ENCODE assay signal across 9 mouse cellular contexts in the genomic region with DNA sequence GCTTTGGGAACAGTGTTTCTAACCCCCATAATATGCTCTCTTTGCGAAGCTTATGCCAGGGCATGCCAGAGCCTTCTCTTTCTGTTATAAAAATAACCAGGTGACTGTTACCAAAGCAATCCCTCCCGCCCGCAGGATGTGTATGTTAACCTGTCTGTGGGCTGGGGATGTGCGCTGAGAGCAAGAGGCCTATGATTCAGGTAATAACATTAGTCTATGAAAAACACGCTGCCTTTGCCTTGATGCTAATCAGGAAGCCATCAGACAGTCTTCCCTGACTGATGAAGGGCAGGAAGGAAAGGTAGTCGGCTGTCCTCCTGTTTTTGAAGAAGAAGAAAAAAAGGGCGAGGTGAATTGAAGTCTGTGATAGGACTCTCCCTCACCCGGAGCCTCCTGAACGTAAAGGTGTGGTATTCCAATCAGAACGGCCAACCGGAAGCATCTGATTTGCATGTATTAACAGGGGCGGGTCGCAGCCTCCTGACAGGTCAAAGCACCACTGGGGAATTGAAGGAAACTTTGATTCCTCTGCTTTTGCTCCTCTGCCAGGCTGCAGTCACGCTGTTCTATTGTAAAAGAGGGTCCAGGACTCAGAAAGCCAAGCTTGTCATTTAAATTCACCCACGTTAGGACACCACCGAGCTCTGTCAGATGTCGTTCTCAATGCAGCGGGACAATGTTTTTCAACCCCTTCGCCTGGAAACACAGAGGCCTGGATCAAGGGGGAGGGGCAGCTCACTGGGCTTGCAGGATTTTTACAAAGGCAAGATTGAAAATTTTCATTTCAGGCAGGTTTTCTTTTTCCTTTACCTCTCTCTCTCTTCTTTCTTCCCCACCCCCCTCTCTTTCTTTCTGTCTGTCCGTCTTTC.
DNase-seq lines count a peak whose midpoint lies in the region; ATAC-seq and TF ChIP-seq lines count a peak whose summit lies in the region.
"Had no signal": no experiment of that assay in that cellular context is flagged by ENCODE, and none has a peak within 500 bp of the region (broad histone marks: within the 10 kb centered on the region; RNA-seq: fewer than 3 reads in every experiment).

No protein-coding gene starts in this region.

- H3K27ac ChIP-seq in spleen, adult 2 months (ENCODE audit: insufficient read depth, low read length) = peak overlapping the region; percentile 80
- no peak overlapping the region; the same call in 1 of the 2 replicates for H3K27ac ChIP-seq in limb, embryonic 13.5 days

- no peak overlapping the region for H3K4me3 ChIP-seq in spleen, adult 2 months (ENCODE audit: extremely low read depth, insufficient read depth, insufficient read length)
- H3K4me3 ChIP-seq in limb, embryonic 13.5 days = no peak overlapping the region

- no peaks in the 10 kb centered on the region for H3K36me3 ChIP-seq in spleen, adult 2 months (ENCODE audit: control insufficient read depth, insufficient read depth, low read length)
- no peaks in the 10 kb centered on the region for H3K36me3 ChIP-seq in limb, embryonic 13.5 days

- H3K27me3 ChIP-seq in spleen, adult 2 months (ENCODE audit: control insufficient read depth, insufficient read depth, low read length) = no peaks in the 10 kb centered on the region
- no peaks in the 10 kb centered on the region for H3K27me3 ChIP-seq in limb, embryonic 13.5 days

- no peak overlapping the region; the same call in 1 of the 2 replicates for H3K9ac ChIP-seq in limb, embryonic 13.5 days

- peak overlapping the region; percentile 31 for H3K4me2 ChIP-seq in limb, embryonic 13.5 days (replicated peaks)

- TF ChIP-seq CTCF in spleen, adult 2 months (IDR thresholded peaks at IDR 0.05; ENCODE audit: extremely low read depth, insufficient read depth, insufficient read length, insufficient replicate concordance) = no peak

- no peaks in the 10 kb centered on the region for H3K9me3 ChIP-seq in limb, embryonic 13.5 days

- no peak for TF ChIP-seq POLR2A in spleen, adult 2 months (IDR thresholded peaks at IDR 0.05; ENCODE audit: low read depth, low read length)

- ATAC-seq in limb, embryonic 13.5 days (ENCODE audit: low FRiP score, low read depth) = no peak

- WGBS in spleen, adult 2 months = 47% methylated on average over 20 of the region's 20 CpGs
- WGBS in limb, embryonic 13.5 days = 14% methylated on average over 20 of the region's 20 CpGs

- H3K4me1 ChIP-seq in spleen, adult 2 months (ENCODE audit: control insufficient read depth, insufficient read depth, insufficient read length) = peaks cover 24% of the 10 kb centered on the region
- H3K4me1 ChIP-seq in limb, embryonic 13.5 days = peaks cover 25% of the 10 kb centered on the region

- DNase-seq in embryo, embryonic 10 days (ENCODE audit: low spot score) = peak; percentile 45
- no peak for DNase-seq in embryo, embryonic 10.5 days (ENCODE audit: low spot score)
- peak in 1 of 2 experiments; percentile 49 for DNase-seq in spleen, adult 2 months (ENCODE audit: low read depth in 1 of 2, low spot score in 2 of 2)
- DNase-seq in spleen, postnatal 4 days (ENCODE audit: low spot score in 2 of 2) = no peak
- DNase-seq in MN1 (ENCODE audit: low spot score) = no peak
- DNase-seq in right cerebral cortex, postnatal 25 days = no peak
- DNase-seq in left cerebral cortex, adult 18-20 months (ENCODE audit: low spot score in 2 of 2) = no peak
- DNase-seq: thymus, postnatal 14 days had no signal
